Mouse (Mus musculus): ENCODE measurements around the gene Megf8. TPM values are rescaled to one million over a fixed set of nuclear protein-coding genes. Genes with fewer than 3 reads are reported as not detected.

The Megf8 gene
- polyA plus RNA-seq, 1 experiment, result 41.0 TPM

DNA sequence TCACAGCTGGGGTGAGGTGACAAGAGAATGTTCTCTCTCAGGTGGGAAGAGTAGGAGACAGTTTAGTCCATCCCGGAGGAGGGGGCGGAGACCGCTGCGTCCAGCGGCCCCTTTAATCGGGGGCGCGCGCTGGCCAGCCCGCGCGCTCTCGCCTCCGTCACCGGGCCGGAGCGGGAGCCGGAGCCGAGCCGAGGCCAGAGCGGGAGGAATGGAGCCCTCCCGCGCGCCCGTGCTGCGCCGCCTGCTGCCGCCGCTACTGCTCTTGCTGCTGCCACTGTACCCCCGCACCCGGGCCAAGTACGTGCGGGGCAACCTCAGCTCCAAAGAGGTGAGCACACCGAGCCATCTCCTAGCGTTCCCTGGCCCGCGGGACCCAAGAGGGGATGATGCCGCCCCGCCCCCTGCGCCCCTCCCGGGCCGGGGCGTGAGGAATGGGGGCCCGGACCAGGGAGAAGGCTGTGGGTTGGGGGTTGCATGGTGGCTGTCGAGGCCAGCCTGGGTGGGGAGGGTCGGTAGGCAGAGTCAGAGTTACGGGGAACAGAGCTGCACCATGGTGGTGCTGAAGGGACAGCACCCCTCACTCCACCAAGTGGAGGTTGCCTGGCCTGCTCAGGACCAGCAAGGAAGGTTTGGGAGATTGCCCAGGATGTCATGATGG is 10.9 kb upstream of the Megf8 start, which contains the start of gene Tmem145:
Gene Tmem145 (plus strand): TSS at position 151 of the 658 bp plus-strand sequence.
- Histone ChIP-seq H3K27me3 (ENCODE audit: control insufficient read depth, insufficient read depth, insufficient read length) (peaks cover 60% of the 10 kb centered on the region), H3K36me3 (ENCODE audit: control insufficient read depth, insufficient read depth) (no peaks in the 10 kb centered on the region), H3K4me3 (no peak within 1 kb of the TSS), H3K79me2 (ENCODE audit: control insufficient read depth, insufficient read depth) (no peaks in the 10 kb centered on the region), H3ac (ENCODE audit: control insufficient read depth, insufficient read length) (no peak within 1 kb of the TSS), H3K4me2 (ENCODE audit: low read depth) (peak within 1 kb of the TSS; percentile 30)
- no peak for TF ChIP-seq USF1 (IDR thresholded peaks at IDR 0.05; ENCODE audit: low read depth)
- peak; percentile 99 for TF ChIP-seq REST (IDR thresholded peaks at IDR 0.05; ENCODE audit: insufficient read depth, insufficient read length)

- Histone ChIP-seq H3K4me3 (no peak overlapping the region), H3K79me2 (ENCODE audit: control insufficient read depth, insufficient read depth) (no peaks in the 10 kb centered on the region), H3K36me3 (ENCODE audit: control insufficient read depth, insufficient read depth) (no peaks in the 10 kb centered on the region), H3K27me3 (ENCODE audit: control insufficient read depth, insufficient read depth, insufficient read length) (peaks cover 65% of the 10 kb centered on the region), H3ac (ENCODE audit: control insufficient read depth, insufficient read length) (no peak overlapping the region), H3K4me2 (ENCODE audit: low read depth) (no peak overlapping the region)
- TF ChIP-seq MYOG (IDR thresholded peaks at IDR 0.05; ENCODE audit: control insufficient read depth in 1 of 3, insufficient read depth in 1 of 3, insufficient read length in 2 of 3, low read depth in 2 of 3), result no peak
- no peak for TF ChIP-seq REST (IDR thresholded peaks at IDR 0.05; ENCODE audit: insufficient read depth, insufficient read length)
- no peak for TF ChIP-seq USF1 (IDR thresholded peaks at IDR 0.05; ENCODE audit: low read depth)
- no peak for TF ChIP-seq E2F4 (IDR thresholded peaks at IDR 0.05; ENCODE audit: insufficient read depth)
- TF ChIP-seq TCF3 (IDR thresholded peaks at IDR 0.05; ENCODE audit: insufficient read length, low read depth), result no peak
- no peak for TF ChIP-seq CEBPB (IDR thresholded peaks at IDR 0.05; ENCODE audit: insufficient read depth, poor library complexity, severe bottlenecking)
- no peak for TF ChIP-seq POLR2AphosphoS2 (IDR thresholded peaks at IDR 0.05; ENCODE audit: insufficient read length, low read depth)
- TF ChIP-seq POLR2A (IDR thresholded peaks at IDR 0.05; ENCODE audit: insufficient read length, low read depth), result no peak
- no peak for TF ChIP-seq MYOD1 (IDR thresholded peaks at IDR 0.05; ENCODE audit: control insufficient read depth in 1 of 3, insufficient read length in 2 of 3, low read depth in 2 of 3)
- no peak for TF ChIP-seq TCF12 (IDR thresholded peaks at IDR 0.05; ENCODE audit: insufficient read depth, poor library complexity, severe bottlenecking)
- no peak for TF ChIP-seq SRF (IDR thresholded peaks at IDR 0.05; ENCODE audit: control insufficient read depth, insufficient read length, low read depth)
- no peak for TF ChIP-seq MAX (IDR thresholded peaks at IDR 0.05; ENCODE audit: low read depth)
Measured at GRCm38 (mm10) chr7:25306614-25306996, 10.4 kb upstream of the Megf8 start.

GRCm38 (mm10) chr7:25308702-25309318 is 8.2 kb upstream of the Megf8 start:
- H3K4me2 ChIP-seq (ENCODE audit: low read depth), result no peak overlapping the region
- no peaks in the 10 kb centered on the region for H3K36me3 ChIP-seq (ENCODE audit: control insufficient read depth, insufficient read depth)

DNA sequence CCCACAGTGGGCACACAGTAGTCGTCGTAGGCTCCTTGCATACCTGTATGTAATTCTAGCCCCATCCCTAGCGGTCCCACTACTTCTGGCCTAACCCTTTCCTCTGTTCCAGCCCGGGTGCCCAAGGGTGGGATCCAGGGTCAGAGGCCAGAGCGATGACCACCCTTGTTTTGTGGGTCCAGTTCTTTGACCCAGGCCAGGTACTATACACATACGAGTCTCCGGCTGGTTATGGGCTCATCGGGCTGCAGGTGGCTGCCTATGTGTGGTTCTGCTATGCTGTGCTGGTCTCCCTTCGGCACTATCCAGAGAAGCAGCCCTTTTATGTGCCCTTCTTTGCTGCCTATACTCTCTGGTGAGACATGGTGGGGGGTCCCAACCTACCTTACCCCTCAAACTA is 7.5 kb upstream of the Megf8 start:
- no peaks in the 10 kb centered on the region for H3K79me2 ChIP-seq (ENCODE audit: control insufficient read depth, insufficient read depth)
- H3K4me2 ChIP-seq (ENCODE audit: low read depth), result no peak overlapping the region
- H3K4me3 ChIP-seq, result no peak overlapping the region
- no peak for TF ChIP-seq MAX (IDR thresholded peaks at IDR 0.05; ENCODE audit: low read depth)
- TF ChIP-seq TCF3 (IDR thresholded peaks at IDR 0.05; ENCODE audit: insufficient read length, low read depth), result no peak
- TF ChIP-seq REST (IDR thresholded peaks at IDR 0.05; ENCODE audit: insufficient read depth, insufficient read length), result no peak
- no peak for TF ChIP-seq SRF (IDR thresholded peaks at IDR 0.05; ENCODE audit: control insufficient read depth, insufficient read length, low read depth)
- H3K36me3 ChIP-seq (ENCODE audit: control insufficient read depth, insufficient read depth), result no peaks in the 10 kb centered on the region
- H3K27me3 ChIP-seq (ENCODE audit: control insufficient read depth, insufficient read depth, insufficient read length), result peaks cover 72% of the 10 kb centered on the region
- no peak overlapping the region for H3ac ChIP-seq (ENCODE audit: control insufficient read depth, insufficient read length)

More at GRCm38 (mm10) chr7:25308702-25309318, 8.2 kb upstream of the Megf8 start:
- Histone ChIP-seq H3ac (ENCODE audit: control insufficient read depth, insufficient read length) (no peak overlapping the region), H3K4me3 (no peak overlapping the region), H3K27me3 (ENCODE audit: control insufficient read depth, insufficient read depth, insufficient read length) (peaks cover 70% of the 10 kb centered on the region), H3K79me2 (ENCODE audit: control insufficient read depth, insufficient read depth) (no peaks in the 10 kb centered on the region)
- TF ChIP-seq CEBPB (IDR thresholded peaks at IDR 0.05; ENCODE audit: insufficient read depth, poor library complexity, severe bottlenecking) (no peak), POLR2AphosphoS2 (IDR thresholded peaks at IDR 0.05; ENCODE audit: insufficient read length, low read depth) (no peak), E2F4 (IDR thresholded peaks at IDR 0.05; ENCODE audit: insufficient read depth) (no peak), TCF3 (IDR thresholded peaks at IDR 0.05; ENCODE audit: insufficient read length, low read depth) (no peak), MYOD1 (IDR thresholded peaks at IDR 0.05; ENCODE audit: control insufficient read depth in 1 of 3, insufficient read length in 2 of 3, low read depth in 2 of 3) (no peak), MAX (IDR thresholded peaks at IDR 0.05; ENCODE audit: low read depth) (no peak), MYOG (IDR thresholded peaks at IDR 0.05; ENCODE audit: control insufficient read depth in 1 of 3, insufficient read depth in 1 of 3, insufficient read length in 2 of 3, low read depth in 2 of 3) (no peak)

- Histone ChIP-seq H3K36me3 (ENCODE audit: control insufficient read depth, insufficient read depth) (no peaks in the 10 kb centered on the region), H3ac (ENCODE audit: control insufficient read depth, insufficient read length) (no peak overlapping the region), H3K4me2 (ENCODE audit: low read depth) (no peak overlapping the region), H3K4me3 (no peak overlapping the region), H3K79me2 (ENCODE audit: control insufficient read depth, insufficient read depth) (no peaks in the 10 kb centered on the region), H3K27me3 (ENCODE audit: control insufficient read depth, insufficient read depth, insufficient read length) (peaks cover 76% of the 10 kb centered on the region)
- TF ChIP-seq SRF (IDR thresholded peaks at IDR 0.05; ENCODE audit: control insufficient read depth, insufficient read length, low read depth) (no peak), MYOD1 (IDR thresholded peaks at IDR 0.05; ENCODE audit: control insufficient read depth in 1 of 3, insufficient read length in 2 of 3, low read depth in 2 of 3) (no peak), MYOG (IDR thresholded peaks at IDR 0.05; ENCODE audit: control insufficient read depth in 1 of 3, insufficient read depth in 1 of 3, insufficient read length in 2 of 3, low read depth in 2 of 3) (no peak), E2F4 (IDR thresholded peaks at IDR 0.05; ENCODE audit: insufficient read depth) (no peak), POLR2A (IDR thresholded peaks at IDR 0.05; ENCODE audit: insufficient read length, low read depth) (no peak), TCF12 (IDR thresholded peaks at IDR 0.05; ENCODE audit: insufficient read depth, poor library complexity, severe bottlenecking) (no peak), REST (IDR thresholded peaks at IDR 0.05; ENCODE audit: insufficient read depth, insufficient read length) (no peak), CEBPB (IDR thresholded peaks at IDR 0.05; ENCODE audit: insufficient read depth, poor library complexity, severe bottlenecking) (no peak), MAX (IDR thresholded peaks at IDR 0.05; ENCODE audit: low read depth) (no peak)
Measured at GRCm38 (mm10) chr7:25311193-25311592, 5.8 kb upstream of the Megf8 start.
